Mouse (Mus musculus) kidney, adult 2 months (tissue): Measurements from ENCODE around the gene Col12a1. TPM values are rescaled to one million over a fixed set of nuclear protein-coding genes. Genes with fewer than 3 reads are reported as not detected.

Source experiments
- DNase-seq: peaks from one replicate; pipeline ENCODE4 v3.0.0; 2021
- H3K27ac ChIP-seq: fragments of 200-500 bp; 2 replicates; pipeline ENCODE4 v1.5.1; 2012; ENCODE audit warnings: low read depth, low read length, control low read depth, inconsistent platforms; ENCODE audit not compliant: insufficient read depth
- H3K27me3 ChIP-seq: fragments of 200-500 bp; replicated peaks from 2 replicates; pipeline ENCODE4 v1.6.1; 2012; ENCODE audit warnings: mild to moderate bottlenecking, moderate library complexity, low read length, inconsistent platforms; ENCODE audit not compliant: control insufficient read depth, insufficient read depth
- H3K36me3 ChIP-seq: fragments of 200-500 bp; 2 replicates; pipeline ENCODE4 v1.6.1; 2012; ENCODE audit warnings: mild to moderate bottlenecking, moderate library complexity, low read length, inconsistent platforms; ENCODE audit not compliant: control insufficient read depth, insufficient read depth
- H3K4me1 ChIP-seq: fragments of 200-500 bp; 2 replicates; pipeline ENCODE4 v1.6.1; 2011; ENCODE audit warnings: low read length; ENCODE audit not compliant: control insufficient read depth, insufficient read depth
- H3K4me3 ChIP-seq: fragments of 200-500 bp; 2 replicates; pipeline ENCODE4 v1.5.1; 2011; ENCODE audit warnings: mild to moderate bottlenecking, low read depth, low read length, control low read depth; ENCODE audit not compliant: insufficient read depth
- CTCF ChIP-seq: fragments of 200-500 bp; conservative IDR thresholded peaks from 2 replicates; pipeline ENCODE4 v1.5.1; 2011; ENCODE audit warnings: low read depth, mild to moderate bottlenecking, control low read depth, low read length, moderate library complexity, mixed read lengths; ENCODE audit not compliant: insufficient read depth, insufficient read length
- POLR2A ChIP-seq: fragments of 200-500 bp; IDR thresholded peaks from one replicate; pipeline ENCODE4 v1.6.1; 2011; ENCODE audit warnings: low read depth, low read length, control low read depth
- WGBS: fragments of 180-500 bp; shearing (Covaris S2); methylation state at CpG from one replicate; pipeline ENCODE4 v1.1.7; 2018; 5-methylcytosine and 5-hydroxymethylcytosine counted together
- polyA plus RNA-seq: library from polyadenylated mRNA; depleted of rRNA; stranded (reverse); fragments of >200 nt; gene quantifications from 2 replicates; pipeline ENCODE4 v1.2.3, GENCODE M21; 2012

Gene Col12a1
- polyA plus RNA-seq, 1 experiment = 7.1 TPM

- no peak overlapping the region for H3K4me3 ChIP-seq
- DNase-seq = peak; percentile 69
- no peaks in the 10 kb centered on the region for H3K27me3 ChIP-seq
- no peaks in the 10 kb centered on the region for H3K36me3 ChIP-seq
- no peaks in the 10 kb centered on the region for H3K4me1 ChIP-seq
- H3K27ac ChIP-seq = no peak overlapping the region
- WGBS = 57% methylated on average over 3 of the region's 3 CpGs
- TF ChIP-seq POLR2A (no peak), CTCF (no peak)
Measured at GRCm38 (mm10) chr9:79645757-79646156, 72.9 kb downstream of the Col12a1 start.

GRCm38 (mm10) chr9:79639430-79640090, 79.1 kb downstream of the Col12a1 start:
- no peaks in the 10 kb centered on the region for H3K36me3 ChIP-seq
- H3K27ac ChIP-seq = no peak overlapping the region
- TF ChIP-seq CTCF = no peak
- TF ChIP-seq POLR2A = no peak
- H3K4me3 ChIP-seq = no peak overlapping the region
- H3K27me3 ChIP-seq = no peaks in the 10 kb centered on the region
- WGBS = 68% methylated on average over 11 of the region's 11 CpGs
- DNase-seq = no peak
- no peaks in the 10 kb centered on the region for H3K4me1 ChIP-seq

GRCm38 (mm10) chr9:79637879-79638278, 80.8 kb downstream of the Col12a1 start:
- Histone ChIP-seq H3K4me1 (no peaks in the 10 kb centered on the region), H3K27me3 (no peaks in the 10 kb centered on the region), H3K4me3 (no peak overlapping the region), H3K27ac (no peak overlapping the region), H3K36me3 (no peaks in the 10 kb centered on the region)
- no peak for DNase-seq
- WGBS = 45% methylated on average over 4 of the region's 4 CpGs
- TF ChIP-seq POLR2A (no peak), CTCF (no peak)

GRCm38 (mm10) chr9:79634076-79634475, 84.6 kb downstream of the Col12a1 start:
- Histone ChIP-seq H3K27ac (no peak overlapping the region), H3K36me3 (no peaks in the 10 kb centered on the region), H3K4me3 (no peak overlapping the region), H3K4me1 (no peaks in the 10 kb centered on the region), H3K27me3 (no peaks in the 10 kb centered on the region)
- 98% methylated on average over 1 of the region's 1 CpGs for WGBS
- TF ChIP-seq POLR2A (no peak), CTCF (no peak)
- DNase-seq = no peak

- H3K4me1 ChIP-seq = no peaks in the 10 kb centered on the region
- DNase-seq = no peak
- TF ChIP-seq CTCF (no peak), POLR2A (no peak)
- no peak overlapping the region for H3K27ac ChIP-seq
- no peaks in the 10 kb centered on the region for H3K27me3 ChIP-seq
- WGBS = 91% methylated on average over 7 of the region's 7 CpGs
- H3K36me3 ChIP-seq = no peaks in the 10 kb centered on the region
- no peak overlapping the region for H3K4me3 ChIP-seq
Measured at GRCm38 (mm10) chr9:79631186-79631585, 87.4 kb downstream of the Col12a1 start.

- Histone ChIP-seq H3K27me3 (no peaks in the 10 kb centered on the region), H3K4me1 (no peaks in the 10 kb centered on the region; the same call in 1 of the 2 replicates), H3K36me3 (no peaks in the 10 kb centered on the region), H3K27ac (no peak overlapping the region), H3K4me3 (no peak overlapping the region)
- 85% methylated on average over 6 of the region's 6 CpGs for WGBS
- DNase-seq = no peak
- TF ChIP-seq CTCF = no peak
- no peak for TF ChIP-seq POLR2A
Measured at GRCm38 (mm10) chr9:79618839-79619597, 99.6 kb downstream of the Col12a1 start.

- TF ChIP-seq POLR2A (no peak), CTCF (no peak)
- H3K4me3 ChIP-seq = no peak overlapping the region
- 22% methylated on average over 3 of the region's 3 CpGs for WGBS
- no peaks in the 10 kb centered on the region for H3K36me3 ChIP-seq
- no peaks in the 10 kb centered on the region; the same call in 1 of the 2 replicates for H3K4me1 ChIP-seq
- no peak overlapping the region for H3K27ac ChIP-seq
- peak; percentile 61 for DNase-seq
- H3K27me3 ChIP-seq = no peaks in the 10 kb centered on the region
Measured at GRCm38 (mm10) chr9:79617336-79617735, 101.3 kb downstream of the Col12a1 start.
